Mouse (Mus musculus): ENCODE measurements at regions not wholly inside any gene's neighbourhood (a gene's known extent, or its start where the extent isn't known, plus 50 kb on each side); places are given as distances from the start of the nearest gene placed in this dataset.

GRCm38 (mm10) chr16:64068787-64069673 lies 205.1 kb upstream of the Epha3 start:
- intact Hi-C loops (cut with DNase I) = no loop called here
- DNase-seq = no peak

DNA sequence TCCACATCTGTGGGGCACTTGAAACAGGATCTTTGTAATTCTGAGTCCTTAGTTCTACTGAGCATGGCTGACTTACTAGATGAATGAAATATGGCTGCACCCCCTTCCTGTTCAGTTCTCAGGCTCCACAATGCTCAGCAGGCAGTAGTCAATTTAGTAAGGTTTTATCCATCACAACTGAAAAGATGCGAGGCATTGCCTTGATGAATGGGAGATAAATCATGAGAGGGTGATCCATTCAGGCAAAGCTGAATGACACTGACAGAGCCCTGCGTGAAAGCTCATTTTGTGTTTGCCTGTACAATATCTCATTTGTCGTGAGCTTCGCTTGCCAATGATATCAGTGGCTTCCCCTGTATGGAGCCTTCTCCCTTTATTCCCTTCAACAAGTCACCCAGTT lies 198.6 kb upstream of the Epha3 start:
- DNase-seq = no peak
- intact Hi-C loops (cut with DNase I) = no loop called here

- DNase-seq = no peak
- intact Hi-C loops (cut with DNase I) = no loop called here
These were observed 194.7 kb upstream of the Epha3 start for GRCm38 (mm10) chr16:64058712-64059111.

- no peak for DNase-seq
- intact Hi-C loops (cut with DNase I) = no loop called here
These were observed 190.4 kb upstream of the Epha3 start for GRCm38 (mm10) chr16:64054346-64054745.

- intact Hi-C loops (cut with DNase I) = no loop called here
- DNase-seq = no peak
These were observed 184.1 kb upstream of the Epha3 start for GRCm38 (mm10) chr16:64048026-64048425.

DNA sequence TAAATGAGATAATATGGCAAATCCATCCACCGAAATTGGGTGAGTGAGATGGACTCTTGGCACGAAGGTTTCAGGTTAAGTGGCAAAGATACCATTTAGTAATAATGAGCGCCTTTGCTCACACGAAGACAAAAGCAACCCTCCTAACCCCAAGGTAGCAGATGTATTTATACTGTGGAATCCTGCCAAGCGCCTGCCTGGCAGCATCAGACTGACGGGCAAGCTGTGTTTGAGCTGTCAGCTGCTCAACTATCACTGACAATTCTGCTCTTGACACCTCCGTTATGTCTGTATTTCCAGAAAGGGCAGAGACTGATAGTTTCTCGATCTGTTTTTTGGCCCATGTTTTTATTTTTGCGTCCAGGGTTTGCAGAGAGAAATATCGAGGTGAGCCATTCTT lies 169.1 kb upstream of the Epha3 start:
- intact Hi-C loops (cut with DNase I) = no loop called here
- DNase-seq = peak; percentile 4 to 6

- no peak for DNase-seq
- intact Hi-C loops (cut with DNase I) = no loop called here
These were observed 160.0 kb upstream of the Epha3 start for GRCm38 (mm10) chr16:64023981-64024380.

GRCm38 (mm10) chr16:64000884-64001283 lies 136.9 kb upstream of the Epha3 start:
- DNase-seq = no peak
- intact Hi-C loops (cut with DNase I) = no loop called here

DNA sequence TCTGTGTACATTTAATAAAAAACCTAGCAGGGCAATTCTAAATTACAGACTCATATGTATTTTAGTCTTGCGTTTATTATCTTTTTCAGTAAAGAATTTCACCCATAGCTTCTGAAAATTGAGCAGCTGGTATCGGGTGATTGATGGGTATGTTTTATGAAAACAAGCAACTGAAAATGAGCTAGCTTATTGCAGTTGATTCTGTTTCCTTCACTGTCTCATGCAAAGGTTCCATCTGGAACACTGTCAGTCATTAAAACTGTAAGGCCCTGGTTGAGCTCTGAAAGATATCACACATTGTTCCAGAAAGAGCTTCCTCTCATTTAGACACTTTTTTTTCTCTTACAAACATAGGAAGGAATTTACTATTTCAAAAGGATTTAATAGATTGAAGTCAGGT lies 103.4 kb upstream of the Epha3 start:
- intact Hi-C loops (cut with DNase I) = no loop called here
- DNase-seq = no peak

- DNase-seq = no peak
- intact Hi-C loops (cut with DNase I) = no loop called here
These were observed 96.8 kb upstream of the Epha3 start for GRCm38 (mm10) chr16:63960786-63961185.

- no peak for DNase-seq
- intact Hi-C loops (cut with DNase I) = no loop called here
These were observed 94.2 kb upstream of the Epha3 start for GRCm38 (mm10) chr16:63958154-63958553.

DNA sequence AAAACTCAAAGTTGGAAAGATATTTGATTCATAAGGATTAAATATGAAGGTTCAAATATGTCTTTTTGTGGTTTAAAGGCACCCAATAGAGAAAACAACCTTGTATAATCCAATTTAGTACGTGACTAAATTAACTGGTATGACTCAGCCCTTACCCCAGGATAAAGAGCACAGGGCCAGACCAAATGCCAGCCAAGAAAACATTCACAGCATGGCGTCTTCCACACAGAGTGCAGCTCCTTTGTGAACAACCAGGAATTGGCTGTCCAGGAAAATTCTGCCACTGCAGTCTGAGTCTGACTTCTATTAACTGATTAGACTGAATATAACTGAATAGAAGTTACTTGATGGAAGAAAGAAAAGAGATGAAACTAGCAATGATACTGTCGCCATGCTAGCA lies 61.2 kb upstream of the Epha3 start:
- intact Hi-C loops (cut with DNase I) = no loop called here
- no peak for DNase-seq

- DNase-seq = no peak
- intact Hi-C loops (cut with DNase I) = no loop called here
These were observed 57.2 kb upstream of the Epha3 start for GRCm38 (mm10) chr16:63921146-63921545.
